Mouse (Mus musculus) spleen, postnatal 4 days (tissue): ENCODE data around the gene Mri1.

Source experiments
- DNase-seq, 2 experiments: peaks; one replicate each; pipeline ENCODE4 v3.0.0; 2022; ENCODE audit warnings: low spot score in 2 of 2

Mri1 gene

DNA sequence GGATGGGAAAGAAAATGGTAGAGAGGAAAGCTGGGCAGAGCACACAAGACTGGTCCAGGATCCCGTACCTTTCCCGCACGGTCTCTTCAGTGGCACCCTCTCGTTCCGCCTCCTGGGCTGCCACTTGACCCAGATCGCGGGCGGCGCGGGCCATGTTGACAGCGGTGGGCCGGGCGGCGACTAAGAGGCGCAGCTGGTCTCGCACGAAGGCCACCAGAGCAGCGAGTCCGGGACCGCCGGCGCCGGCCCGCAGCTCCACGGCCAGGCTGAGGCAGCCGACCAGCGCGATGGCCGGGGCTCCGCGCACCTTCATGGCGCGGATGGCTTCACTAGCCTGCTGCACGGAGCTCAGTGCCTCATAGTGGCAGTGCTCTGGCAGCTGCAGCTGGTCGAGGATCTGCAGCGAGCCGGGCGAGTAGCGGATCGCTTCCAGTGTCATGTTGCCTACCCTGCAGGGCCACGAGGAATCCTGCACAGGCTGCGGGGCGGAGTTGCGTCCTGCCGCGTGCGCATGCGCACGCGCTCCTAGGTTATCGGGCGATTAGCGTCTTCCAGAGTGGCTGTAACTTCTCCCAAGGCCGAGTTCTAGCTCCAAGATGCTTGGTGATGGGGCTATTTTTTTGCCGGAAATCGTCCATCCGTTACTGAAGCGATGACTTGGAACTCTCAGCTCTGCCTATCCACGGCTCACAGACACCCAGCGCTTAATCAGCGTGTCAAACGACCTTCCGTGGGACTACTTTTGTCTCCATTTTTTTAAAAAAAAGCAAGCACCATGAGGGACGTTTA is at the start of gene Mri1:
Gene Mri1 (minus strand): TSS at position 505 of the 789 bp plus-strand sequence.
- peak; percentile 80 to 89 for DNase-seq

DNA sequence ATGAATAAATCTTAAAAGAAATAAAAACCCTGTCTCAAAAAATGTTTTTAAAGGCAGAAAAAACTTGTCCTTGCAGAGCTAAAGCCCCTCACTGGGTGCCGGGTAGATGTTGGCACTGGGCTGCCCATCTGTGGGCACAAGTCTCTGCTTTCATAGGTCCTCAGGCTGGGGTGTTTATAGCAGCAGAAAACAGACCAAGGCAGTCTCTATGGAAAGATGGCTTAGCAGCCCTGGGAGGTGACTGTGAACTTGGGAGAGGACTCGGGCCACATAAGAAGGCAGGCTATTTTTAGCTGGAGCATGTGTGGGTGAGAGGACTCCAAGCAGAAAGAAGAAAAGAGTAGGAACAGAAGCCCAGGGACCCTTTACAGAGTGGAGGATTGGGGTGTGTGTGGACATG is 46.8 kb upstream of the Mri1 start:
- no peak for DNase-seq

DNA sequence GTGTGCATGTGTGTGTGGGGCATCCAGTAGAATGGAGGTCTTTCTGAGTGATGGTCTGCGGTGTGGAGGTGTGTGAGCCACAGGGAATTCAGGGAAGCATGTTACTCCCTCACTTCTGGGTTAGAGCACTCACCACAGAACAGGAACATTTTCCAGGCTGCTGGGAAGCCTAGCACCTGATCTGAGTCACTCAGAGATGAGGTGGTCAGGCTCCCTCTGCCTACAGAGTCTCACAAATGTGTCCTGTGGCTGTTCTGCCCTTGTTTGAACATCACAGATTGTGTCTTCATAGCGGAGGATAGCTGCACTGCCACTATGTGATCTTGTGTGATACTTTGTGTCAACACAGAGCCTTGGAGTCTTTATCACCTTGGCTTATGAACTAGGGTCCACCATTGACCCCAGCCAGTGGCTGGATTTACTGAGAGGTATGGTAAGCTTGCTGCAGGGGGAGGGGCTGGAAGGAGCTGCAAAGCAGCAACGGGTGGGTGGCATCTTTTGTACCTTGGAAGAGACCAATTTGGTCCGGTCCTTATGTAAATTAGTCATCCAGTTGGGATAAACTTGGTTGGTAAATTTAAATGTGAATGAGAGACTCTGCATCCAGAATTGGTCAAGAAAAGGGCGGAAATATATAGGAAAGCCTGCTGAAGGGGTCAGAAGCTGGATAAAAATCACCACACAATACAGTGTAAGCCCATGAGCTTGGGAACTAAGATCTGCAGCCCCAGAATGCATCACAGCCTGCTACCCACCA is 40.1 kb upstream of the Mri1 start:
- no peak for DNase-seq

DNA sequence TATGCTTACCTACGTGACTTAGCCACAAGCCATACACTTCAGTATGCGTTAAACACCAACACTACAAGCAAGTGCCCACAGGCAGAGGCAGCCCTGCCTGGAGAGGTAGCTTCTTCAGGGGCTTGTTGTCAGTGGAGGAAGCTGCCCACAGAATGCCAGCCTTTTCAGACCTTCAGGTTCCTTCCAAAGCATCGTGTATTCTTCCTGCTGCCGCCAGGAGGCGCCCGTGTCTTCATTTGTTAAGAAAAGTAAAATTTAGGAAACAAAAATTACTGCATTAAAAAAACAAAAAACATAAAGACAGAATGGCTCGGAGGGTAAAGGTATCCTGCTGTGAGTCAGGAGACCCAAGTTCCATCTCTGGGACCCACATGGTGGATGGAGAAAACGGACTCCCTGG is 34.6 kb upstream of the Mri1 start:
- DNase-seq, result peak in 1 of 2 experiments; percentile 77

DNA sequence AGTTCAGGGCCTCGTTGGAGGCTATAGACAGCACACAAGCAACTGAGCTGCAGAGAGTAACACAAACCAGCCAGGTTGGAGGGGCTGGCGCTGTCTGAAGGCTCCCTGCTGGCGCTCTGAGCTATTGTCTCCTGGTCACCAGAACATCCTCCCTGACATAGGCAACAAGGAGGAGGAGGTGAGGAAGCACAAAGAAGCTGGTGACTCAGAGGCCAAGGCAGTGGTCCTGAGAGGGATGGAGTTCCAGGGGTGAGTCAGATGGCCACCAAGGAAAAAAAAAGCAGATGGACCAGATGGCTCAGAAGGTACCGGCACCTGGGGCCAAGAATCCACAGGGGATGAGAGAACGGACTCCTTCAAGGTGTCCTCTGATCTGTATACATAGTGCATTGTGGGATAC is 34.0 kb upstream of the Mri1 start:
- no peak for DNase-seq

DNA sequence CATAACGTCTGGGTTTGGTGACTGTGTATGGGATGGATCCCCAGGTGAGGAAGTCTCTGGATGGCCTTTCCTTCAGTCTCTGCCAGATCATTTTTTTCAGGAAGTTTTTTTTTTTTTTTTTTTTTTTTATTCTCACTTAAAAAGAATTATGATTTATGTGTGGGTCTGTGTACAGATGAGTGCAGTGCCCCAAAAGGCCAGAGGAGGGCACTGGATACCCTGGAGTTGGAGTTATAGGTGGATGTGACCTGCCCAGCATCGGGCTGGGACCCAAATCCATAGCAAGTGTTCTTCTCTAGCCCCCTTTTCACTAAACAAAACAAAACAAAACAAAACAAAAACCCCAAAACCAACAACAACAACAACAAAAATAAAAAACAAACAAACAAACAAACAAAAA is 31.8 kb upstream of the Mri1 start:
- no peak for DNase-seq

DNA sequence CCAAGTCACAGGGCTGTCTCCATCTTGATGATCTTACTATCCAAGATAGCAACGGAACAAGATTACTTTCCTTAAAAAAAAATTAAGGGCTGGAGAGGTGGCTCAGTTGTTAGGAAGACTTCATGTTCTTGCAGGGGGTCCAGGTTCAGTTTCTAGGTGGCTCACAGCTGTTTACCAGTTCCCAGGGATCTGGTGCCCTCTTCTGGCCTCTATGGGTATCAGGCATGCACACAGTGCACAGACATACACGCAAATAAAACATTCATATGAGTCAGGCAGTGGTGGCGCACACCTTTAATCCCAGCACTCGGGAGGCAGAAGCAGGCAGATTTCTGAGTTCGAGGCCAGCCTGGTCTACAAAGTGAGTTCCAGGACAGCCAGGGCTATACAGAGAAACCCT is 28.5 kb upstream of the Mri1 start:
- peak in 1 of 2 experiments; percentile 39 for DNase-seq

DNA sequence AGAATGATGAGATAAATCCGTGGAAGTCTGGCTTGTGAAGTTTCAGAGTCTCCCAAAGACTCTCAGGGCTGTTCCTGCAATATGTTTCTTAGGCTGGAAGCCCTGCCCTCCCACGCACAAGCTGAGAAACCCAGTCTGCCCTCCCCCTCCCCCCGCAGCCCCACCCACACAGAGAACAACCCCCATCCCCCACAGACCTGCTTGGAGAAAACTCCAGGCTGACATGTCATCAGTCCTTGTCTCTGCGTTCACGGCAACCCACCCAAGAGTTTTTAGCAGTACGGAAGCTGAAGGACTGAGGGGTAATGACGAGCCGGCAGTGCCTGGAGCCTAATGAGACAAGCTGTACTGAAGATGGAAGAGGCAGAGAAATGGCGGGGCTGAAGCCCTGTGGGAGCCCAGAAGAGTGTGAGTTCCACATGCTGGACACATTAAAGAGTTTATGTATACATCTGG is 27.5 kb upstream of the Mri1 start:
- no peak for DNase-seq

DNA sequence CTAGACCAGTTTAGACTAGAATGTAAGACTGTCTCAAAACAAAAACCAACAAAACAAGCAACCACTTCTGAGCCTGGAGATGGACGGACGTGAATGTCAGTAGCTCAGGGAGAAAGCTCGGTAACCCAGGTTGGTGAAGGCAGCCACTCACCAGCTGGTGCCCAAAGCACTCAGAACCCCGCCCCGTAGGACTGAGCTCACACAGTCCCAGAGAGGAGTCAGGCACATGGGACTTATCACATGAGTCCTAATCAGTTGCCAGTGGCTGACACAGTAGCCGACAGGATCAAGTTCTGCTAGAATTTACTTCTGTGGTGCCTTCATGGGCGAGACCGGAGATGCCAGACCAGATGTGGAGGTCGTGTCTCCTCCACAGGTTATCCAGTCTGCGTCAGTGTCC is 23.7 kb upstream of the Mri1 start:
- no peak for DNase-seq

DNA sequence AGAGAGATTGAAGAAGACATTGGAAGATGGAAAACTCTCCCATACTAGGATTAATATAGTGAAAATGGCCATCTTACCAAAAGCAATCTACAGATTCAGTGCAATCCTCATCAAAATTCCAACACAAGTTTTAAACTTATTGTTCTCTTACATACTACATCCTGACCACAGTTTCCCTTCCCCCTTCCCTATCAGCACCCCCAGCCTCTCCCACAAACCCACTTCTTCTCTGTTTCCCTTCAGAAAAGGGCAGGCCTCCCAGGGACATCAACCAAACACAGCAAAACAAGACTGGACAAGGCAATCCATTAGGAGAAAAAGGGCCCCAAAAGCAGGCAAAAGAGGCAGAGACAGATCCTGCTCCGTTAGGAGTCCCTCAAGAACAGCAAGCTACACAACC is 19.3 kb upstream of the Mri1 start:
- DNase-seq, result no peak

DNA sequence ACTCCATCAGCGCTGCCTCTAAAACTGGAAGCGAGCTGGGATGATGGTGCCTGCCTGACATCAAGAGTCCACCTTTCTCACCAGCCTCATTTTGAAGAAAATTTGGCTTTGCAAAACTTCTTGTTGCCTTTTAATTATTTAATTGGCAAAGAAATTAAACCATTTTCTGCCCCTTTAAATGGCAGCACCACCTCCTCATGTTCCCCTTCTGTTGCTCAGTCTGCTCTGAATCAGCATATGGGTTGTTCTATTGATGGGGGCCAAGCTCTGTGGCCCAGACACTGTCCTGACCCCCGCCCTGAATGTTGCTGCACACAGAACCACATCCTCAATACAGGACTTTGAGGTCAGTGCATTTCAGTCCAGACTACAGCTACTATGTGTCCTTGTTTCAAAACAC is 16.8 kb upstream of the Mri1 start:
- no peak for DNase-seq

DNA sequence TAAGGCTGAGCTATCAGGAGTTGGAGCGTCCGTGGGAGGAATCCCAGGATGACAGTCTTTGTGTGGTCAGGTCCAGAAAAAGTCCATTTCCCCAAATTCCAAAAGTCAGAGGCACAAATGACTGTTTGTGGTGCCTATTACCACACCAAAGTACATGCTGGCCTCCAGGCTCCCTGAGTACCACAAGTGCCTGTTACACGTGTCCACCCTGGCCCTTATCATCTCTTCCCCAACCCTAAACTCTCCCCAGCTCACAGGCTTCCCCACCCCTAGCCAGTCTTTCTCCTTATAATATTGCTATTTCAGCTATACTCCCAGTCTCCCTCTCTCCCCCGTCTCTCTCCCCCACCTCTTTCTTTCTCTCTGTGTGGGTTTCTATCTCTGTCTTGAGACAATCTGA is 15.2 kb upstream of the Mri1 start:
- DNase-seq, result no peak

DNA sequence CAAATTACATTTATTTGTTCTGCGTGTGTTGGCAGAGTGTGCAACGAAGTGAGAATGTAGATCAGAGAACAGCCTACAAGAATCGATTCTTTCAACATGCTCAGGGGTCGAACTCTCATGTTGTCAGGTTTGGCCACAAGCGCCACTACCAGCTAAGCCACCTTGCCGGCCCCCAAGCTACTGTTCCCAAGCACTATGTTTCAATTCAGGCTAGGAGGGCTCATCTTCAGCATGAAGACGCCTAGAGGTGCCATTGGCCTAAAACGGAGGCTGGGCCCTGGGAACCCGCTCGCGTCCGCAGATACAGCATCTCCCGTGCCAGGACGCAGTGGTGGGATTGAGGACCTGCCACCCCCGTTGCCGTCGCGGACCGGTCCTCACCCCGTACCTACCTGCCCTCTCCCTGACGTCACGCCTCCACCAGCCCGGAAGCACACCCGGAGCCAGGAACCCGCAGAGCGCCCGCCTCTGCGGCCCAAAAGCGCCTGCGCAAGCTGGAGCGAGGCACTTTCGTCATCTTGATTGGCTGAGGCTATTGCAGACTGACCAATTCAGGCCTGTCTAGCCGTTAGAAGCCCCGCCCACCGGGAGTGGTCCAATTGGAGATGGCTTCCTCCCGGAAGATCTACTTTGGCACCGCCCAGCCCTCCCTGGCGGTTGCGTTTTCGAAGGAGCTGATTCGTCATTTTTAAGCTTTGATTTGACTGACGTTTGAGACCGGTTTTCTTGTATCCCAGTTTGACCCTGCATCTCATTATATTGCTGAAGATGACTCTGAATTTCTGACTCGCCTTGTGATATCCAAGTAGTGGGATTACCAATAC is 13.0 kb upstream of the Mri1 start, which contains the start of gene Ccdc130:
Gene Ccdc130 (minus strand): TSS at position 431 of the 824 bp plus-strand sequence.
- DNase-seq, result peak; percentile 100

DNA sequence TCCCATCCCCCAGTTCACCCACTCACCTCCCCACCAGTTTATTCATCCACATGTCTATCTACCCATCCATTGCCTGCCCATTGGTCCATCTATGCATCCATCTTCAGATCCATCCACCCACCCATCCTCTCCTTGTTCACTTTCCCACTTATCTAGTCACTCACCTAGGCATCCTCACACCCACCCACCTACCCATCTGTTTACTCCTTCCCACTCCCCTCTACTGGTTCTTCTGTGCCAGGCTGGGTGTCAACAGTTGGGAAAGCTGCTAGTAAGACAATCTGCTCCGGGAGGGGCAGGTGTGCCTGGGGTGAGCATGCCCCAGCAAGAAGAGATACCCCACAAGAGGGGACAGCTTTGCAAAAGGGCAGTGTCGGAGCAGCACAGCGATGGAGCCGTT is 4.0 kb upstream of the Mri1 start:
- no peak for DNase-seq

DNA sequence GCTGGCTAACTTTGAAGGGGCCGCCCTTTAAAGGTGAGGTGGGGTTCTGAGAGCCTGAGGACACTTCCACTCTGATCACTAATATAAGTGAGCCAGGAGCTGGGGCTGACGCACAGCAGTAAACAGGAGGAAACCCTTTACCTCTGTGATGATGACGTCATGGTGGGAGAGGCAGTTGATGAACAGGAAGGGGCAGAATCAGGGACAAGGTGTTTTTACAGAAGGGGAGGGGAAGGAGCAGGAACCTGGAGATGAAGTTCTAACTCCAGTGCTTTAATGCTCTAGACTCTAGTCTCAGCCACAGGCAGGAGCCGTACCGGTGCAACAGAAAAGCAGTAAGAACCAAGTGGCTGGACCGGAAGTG is 686 bp downstream of the Mri1 start:
- no peak for DNase-seq

DNA sequence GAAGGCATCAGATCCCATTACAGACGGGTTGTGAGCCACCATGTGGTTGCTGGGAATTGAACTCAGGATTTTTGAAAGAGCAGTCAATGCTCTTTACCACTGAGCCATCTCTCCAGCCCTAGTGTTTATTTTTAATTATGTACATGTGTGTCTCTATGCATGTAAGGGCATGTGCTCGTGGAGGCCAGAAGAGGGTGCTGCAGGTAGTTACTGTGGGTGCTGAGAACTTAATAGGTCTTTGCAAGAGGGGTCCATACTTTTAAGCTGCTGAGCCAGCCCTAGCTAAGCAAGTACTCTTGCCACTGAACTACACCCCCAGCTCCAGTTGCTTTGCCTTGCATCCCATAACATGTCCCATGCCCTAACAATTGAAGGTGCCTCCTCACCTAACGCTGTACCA is 1.3 kb downstream of the Mri1 start:
- DNase-seq, result no peak

DNA sequence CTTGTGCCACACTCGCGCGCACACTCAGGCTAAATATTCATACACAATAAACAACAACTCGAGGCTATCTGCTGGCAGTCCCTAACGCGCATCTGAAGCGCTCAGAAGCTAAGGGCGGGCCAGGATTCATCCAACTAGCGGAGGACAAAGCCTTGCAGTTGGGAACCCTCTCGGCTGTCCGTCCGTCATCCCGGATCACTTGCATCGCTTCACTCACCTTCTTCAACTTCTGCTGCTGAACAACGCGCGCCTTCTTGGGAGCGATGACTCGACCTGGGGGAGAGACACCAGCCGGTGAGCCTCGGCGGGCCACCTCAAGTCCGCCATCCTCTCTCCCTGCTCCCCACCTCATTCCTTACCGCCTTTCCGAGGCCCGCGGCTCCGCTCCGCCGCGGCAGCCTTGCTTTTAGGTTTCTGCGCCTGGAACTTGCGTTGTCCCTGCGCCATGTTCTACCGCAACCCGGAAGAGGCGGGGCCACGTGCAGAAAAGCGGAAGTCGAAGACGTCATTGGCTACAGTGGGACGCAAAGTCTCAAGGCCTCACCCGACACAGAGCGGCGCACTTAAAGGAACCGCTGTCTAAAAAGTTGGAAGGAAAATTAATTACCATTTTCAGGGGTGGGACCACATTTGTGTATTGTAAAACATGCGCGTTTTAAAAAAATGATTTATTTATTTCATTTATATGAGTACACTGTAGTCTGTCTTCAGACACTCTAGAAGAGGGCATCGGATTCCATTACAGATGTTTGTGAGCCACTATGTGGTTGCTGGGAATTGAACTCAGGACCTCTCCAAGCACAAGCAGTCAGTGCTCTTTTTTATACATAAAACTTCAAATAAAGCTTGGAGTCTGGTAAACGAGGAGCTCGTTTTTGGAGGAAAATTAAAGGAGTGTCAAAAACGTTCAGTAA is 7.6 kb downstream of the Mri1 start, which contains the start of gene D8Ertd738e:
Gene D8Ertd738e (minus strand): TSS at position 463 of the 914 bp plus-strand sequence.
- DNase-seq, result peak; percentile 83 to 90

DNA sequence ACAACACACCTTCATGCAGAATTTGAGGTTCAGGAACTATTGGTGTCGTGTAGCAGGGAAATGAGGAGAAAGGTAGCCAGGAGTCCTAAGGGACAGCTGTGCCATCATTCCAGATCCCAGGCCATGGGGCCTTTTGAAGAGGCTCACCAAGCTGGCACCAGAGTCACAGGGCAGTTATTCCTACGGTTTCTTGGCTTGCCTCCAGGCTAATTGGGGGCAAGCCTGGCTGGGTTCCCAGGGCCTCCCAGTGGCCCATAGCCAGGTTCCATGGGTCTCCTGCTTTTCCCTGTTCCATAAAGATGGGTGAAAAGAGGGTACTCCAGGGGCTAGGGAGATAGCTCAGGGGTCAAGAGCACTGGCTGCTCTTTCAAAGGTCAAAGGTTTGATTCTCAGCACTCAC is 15.3 kb downstream of the Mri1 start:
- no peak for DNase-seq

DNA sequence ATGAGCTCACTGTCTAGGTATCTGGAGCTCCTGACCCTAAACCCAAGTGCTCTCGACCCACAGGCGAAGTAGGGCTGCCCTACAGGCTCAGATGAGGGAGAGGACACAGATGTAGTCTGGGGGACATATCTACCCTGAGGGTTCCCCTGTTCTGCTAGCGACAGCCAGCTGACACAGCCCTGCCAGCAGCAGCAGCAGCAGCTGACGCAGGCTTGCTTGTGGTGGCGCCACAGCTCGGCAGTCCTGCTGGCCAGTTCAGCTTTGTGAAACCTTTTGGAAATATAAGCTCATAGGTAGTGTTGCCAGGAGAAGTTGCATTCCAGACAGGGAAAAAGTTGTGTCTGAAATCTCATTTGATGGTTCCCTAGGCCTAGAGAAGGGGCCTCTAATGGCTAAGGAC is 16.0 kb downstream of the Mri1 start:
- no peak for DNase-seq

DNA sequence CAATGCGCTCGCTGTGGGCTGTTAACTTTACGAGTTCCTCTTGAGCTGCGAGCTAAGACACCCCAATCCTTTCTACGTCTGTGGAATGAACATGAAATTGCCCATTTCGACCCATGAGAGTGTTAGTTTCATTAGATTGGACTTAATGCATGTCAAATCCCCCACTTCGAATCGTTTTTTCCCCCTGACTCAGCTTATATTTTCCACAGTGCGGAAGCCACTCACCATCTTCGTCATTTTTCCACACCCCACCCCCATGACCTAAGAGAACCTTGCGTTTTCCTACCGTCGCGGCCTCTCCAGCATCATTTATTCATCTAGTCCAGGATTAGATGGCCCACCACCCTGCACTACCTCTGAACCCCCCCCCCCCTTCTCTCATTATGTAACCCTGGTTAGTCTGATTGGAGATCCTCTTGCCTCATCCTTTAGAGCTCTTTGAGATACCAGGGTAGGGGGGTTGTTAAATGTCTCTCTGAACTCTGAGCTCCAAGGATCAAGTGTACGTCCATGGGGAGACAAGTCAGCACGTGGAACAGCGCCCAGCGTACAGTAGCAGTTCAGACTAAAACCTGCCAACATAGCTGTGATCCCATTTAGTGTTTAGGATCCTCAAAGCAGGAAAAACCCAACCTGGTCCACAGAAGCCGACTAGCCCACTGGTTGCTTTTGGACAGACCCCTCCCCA is 19.4 kb downstream of the Mri1 start:
- DNase-seq, result no peak
